Mouse (Mus musculus) liver, postnatal 0 days (tissue): ENCODE measurements around the gene Tgif2. TPM values are rescaled to one million over a fixed set of nuclear protein-coding genes. Genes with fewer than 3 reads are reported as not detected.
A peak's percentile ranks its signal among the peaks of the same experiment; 100 is the strongest.

Source experiments
- ATAC-seq: fragments of 200-750 bp; cut with Nextera tagmentation; 2 replicates; pipeline ENCODE4 v1.8.0; 2017; ENCODE audit warnings: mild to moderate bottlenecking, moderate library complexity
- DNase-seq: peaks from one replicate; pipeline ENCODE4 v3.0.0-alpha.2; 2016
- H3K27ac ChIP-seq: fragments of 300-500 bp; sonication (generic); 2 replicates; pipeline ENCODE4 v1.5.1; 2014; ENCODE audit warnings: antibody characterized with exemption, moderate library complexity, mild to moderate bottlenecking, low read depth
- H3K27me3 ChIP-seq: fragments of 300-500 bp; sonication (generic); 2 replicates; pipeline ENCODE4 v1.6.1; 2014; ENCODE audit warnings: low read length, control low read depth, mixed read lengths; ENCODE audit not compliant: insufficient read depth
- H3K36me3 ChIP-seq: fragments of 300-500 bp; sonication (generic); replicated peaks from 2 replicates; pipeline ENCODE4 v1.6.1; 2014; ENCODE audit warnings: mild to moderate bottlenecking, control low read depth, low read length, moderate library complexity, mixed read lengths; ENCODE audit not compliant: insufficient read depth
- H3K4me1 ChIP-seq: fragments of 300-500 bp; sonication (generic); 2 replicates; pipeline ENCODE4 v1.6.1; 2014; ENCODE audit warnings: antibody characterized with exemption, mild to moderate bottlenecking, control low read depth; ENCODE audit not compliant: insufficient read depth
- H3K4me2 ChIP-seq: fragments of 300-500 bp; sonication (generic); 2 replicates; pipeline ENCODE4 v1.6.1; 2014; ENCODE audit warnings: low read depth, mild to moderate bottlenecking, low read length, moderate library complexity, mixed read lengths
- H3K4me3 ChIP-seq: fragments of 300-500 bp; sonication (generic); 2 replicates; pipeline ENCODE4 v1.5.1; 2014; ENCODE audit warnings: low read depth, low read length
- H3K9ac ChIP-seq: fragments of 300-500 bp; sonication (generic); replicated peaks from 2 replicates; pipeline ENCODE4 v1.6.1; 2014; ENCODE audit warnings: mild to moderate bottlenecking, moderate library complexity
- H3K9me3 ChIP-seq: fragments of 300-500 bp; sonication (generic); 2 replicates; pipeline ENCODE4 v1.6.1; 2016; ENCODE audit warnings: mild to moderate bottlenecking, control low read depth, low read length, mixed read lengths
- CTCF ChIP-seq: sonication (generic); IDR thresholded peaks from 2 replicates; pipeline ENCODE4 v1.5.1; 2016; ENCODE audit warnings: antibody characterized with exemption, low read depth
- EP300 ChIP-seq: IDR thresholded peaks from 2 replicates; pipeline ENCODE4 v1.6.1; 2016; ENCODE audit warnings: antibody characterized with exemption, low read depth, mild to moderate bottlenecking
- WGBS: fragments of 180-500 bp; shearing (Covaris S2); extraction: QIAGEN DNeasy Blood & Tissue Kit; methylation state at CpG from one replicate; pipeline ENCODE4 v1.1.7; 2014; ENCODE audit not compliant: insufficient replicate concordance; 5-methylcytosine and 5-hydroxymethylcytosine counted together
- polyA plus RNA-seq: library from polyadenylated mRNA; unstranded; fragments of >200 nt; fragmentation: Nextera tagmentation; extraction: Ambion mirVana; gene quantifications from 2 replicates; pipeline ENCODE4 v1.2.1, GENCODE M21; 2015

Gene Tgif2
- polyA plus RNA-seq, 1 experiment from 2014 or later = 4.9 TPM

GRCm38 (mm10) chr2:156869554-156869953 lies 29.7 kb downstream of the Tgif2 start:
- no peak overlapping the region for H3K9ac ChIP-seq
- ATAC-seq = no peak
- TF ChIP-seq EP300 = no peak
- no peak for TF ChIP-seq CTCF
- no peak overlapping the region for H3K4me3 ChIP-seq
- no peaks in the 10 kb centered on the region for H3K27me3 ChIP-seq
- H3K27ac ChIP-seq = no peak overlapping the region
- H3K9me3 ChIP-seq = no peaks in the 10 kb centered on the region
- peaks cover 21% of the 10 kb centered on the region for H3K4me1 ChIP-seq
- WGBS = 80% methylated on average over 7 of the region's 7 CpGs
- no peak for DNase-seq
- peaks cover 92% of the 10 kb centered on the region for H3K36me3 ChIP-seq
- no peak overlapping the region for H3K4me2 ChIP-seq

DNA sequence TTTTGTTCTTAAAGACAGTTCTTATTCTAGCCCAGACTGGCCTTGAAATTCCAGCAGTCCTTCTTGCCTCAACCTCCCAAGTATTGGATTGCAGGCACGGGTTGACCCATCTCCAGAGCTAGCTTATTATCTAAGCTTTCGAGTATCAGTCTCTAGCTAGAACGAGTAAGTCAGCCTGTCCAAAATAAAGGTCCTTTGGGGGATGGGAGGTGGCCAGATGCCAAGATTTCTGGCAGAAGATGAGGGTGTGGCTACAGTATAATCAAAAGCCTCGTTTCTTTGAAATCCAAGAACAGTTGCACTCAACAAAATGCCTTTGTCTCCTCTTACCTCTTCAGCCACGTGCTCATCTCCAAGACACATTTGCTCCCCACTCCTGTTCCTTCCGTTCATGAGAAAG lies 30.7 kb downstream of the Tgif2 start:
- Histone ChIP-seq H3K27ac (no peak overlapping the region), H3K4me2 (no peak overlapping the region), H3K36me3 (peaks cover 96% of the 10 kb centered on the region), H3K4me3 (no peak overlapping the region), H3K27me3 (no peaks in the 10 kb centered on the region), H3K4me1 (peaks cover 13% of the 10 kb centered on the region), H3K9ac (no peak overlapping the region), H3K9me3 (no peaks in the 10 kb centered on the region)
- ATAC-seq = no peak
- no peak for TF ChIP-seq EP300
- no peak for TF ChIP-seq CTCF
- 36% methylated on average over 6 of the region's 6 CpGs for WGBS
- peak; percentile 39 for DNase-seq

DNA sequence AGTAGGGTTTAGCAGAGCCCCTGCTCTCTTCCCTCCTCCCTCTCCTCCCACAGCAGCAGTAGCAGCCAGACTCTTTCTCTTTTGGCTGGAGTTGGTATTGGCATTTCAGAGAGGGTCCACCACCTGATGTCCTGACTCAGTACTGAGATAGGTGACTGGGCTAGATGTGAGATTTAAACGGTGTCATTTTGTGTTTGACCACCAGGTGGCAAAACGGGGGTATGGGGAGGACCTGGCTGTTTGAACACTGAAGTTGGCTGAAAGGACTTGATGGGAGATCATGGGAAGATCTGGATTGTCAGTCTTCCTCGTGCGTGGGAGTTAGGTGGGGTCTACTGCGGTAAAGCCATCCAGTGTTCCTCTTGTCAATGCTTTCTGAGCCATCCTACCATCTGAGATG lies 33.8 kb downstream of the Tgif2 start:
- Histone ChIP-seq H3K4me2 (no peak overlapping the region), H3K36me3 (peaks cover 69% of the 10 kb centered on the region)

GRCm38 (mm10) chr2:156874047-156874759 lies 34.4 kb downstream of the Tgif2 start:
- Histone ChIP-seq H3K27me3 (no peaks in the 10 kb centered on the region), H3K4me1 (peaks cover 19% of the 10 kb centered on the region; the same call in 1 of the 2 replicates), H3K9ac (no peak overlapping the region), H3K4me2 (no peak overlapping the region), H3K9me3 (no peaks in the 10 kb centered on the region), H3K4me3 (no peak overlapping the region), H3K36me3 (peaks cover 64% of the 10 kb centered on the region), H3K27ac (no peak overlapping the region)
- no peak for TF ChIP-seq EP300
- TF ChIP-seq CTCF = no peak
- no peak for ATAC-seq
- DNase-seq = no peak
- WGBS = 77% methylated on average over 8 of the region's 8 CpGs

More for the DNA sequence above, 33.8 kb downstream of the Tgif2 start:
- H3K4me3 ChIP-seq = no peak overlapping the region
- no peaks in the 10 kb centered on the region for H3K27me3 ChIP-seq
- H3K9ac ChIP-seq = no peak overlapping the region
- no peaks in the 10 kb centered on the region for H3K9me3 ChIP-seq
- H3K27ac ChIP-seq = no peak overlapping the region
- DNase-seq (peak; percentile 78), ATAC-seq (peak; percentile 64)
- TF ChIP-seq CTCF (peak; percentile 90), EP300 (no peak)
- H3K4me1 ChIP-seq = peaks cover 18% of the 10 kb centered on the region; the same call in 1 of the 2 replicates
- 26% methylated on average over 5 of the region's 5 CpGs for WGBS

DNA sequence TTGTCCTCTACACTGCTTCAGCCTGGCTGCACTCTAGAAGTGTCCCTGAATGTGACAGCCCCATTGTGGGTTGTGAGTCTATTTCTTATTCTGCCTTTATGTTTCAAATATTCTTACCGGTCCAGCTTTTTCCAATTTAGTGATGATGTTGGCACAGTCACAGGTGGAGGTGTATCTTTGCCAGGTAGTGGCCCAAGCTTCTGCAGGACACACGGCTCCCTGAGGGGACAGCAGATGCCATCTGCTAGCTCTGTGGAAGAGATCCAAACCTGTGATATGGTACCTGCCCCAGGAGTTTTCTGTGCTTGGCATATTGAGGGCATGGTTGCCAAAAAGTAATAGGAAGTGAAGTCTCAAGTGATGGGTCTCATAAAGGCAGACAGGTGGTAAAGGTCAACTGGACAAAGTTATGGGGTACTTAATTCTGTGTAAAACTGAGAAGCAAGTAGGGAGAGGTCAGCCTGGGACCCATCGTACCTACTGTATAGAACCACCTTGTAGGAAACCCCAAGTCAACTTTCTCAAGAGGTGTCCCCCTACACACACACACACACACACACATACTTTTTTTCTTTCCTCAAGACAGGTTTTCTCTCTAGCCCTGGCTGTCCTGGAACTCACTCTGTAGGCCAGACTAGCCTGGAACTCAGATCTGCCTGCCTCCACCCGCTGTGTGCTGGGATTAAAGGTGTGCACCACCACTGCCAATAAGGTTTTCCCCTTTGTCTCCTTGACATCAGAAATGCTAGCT lies 35.1 kb downstream of the Tgif2 start:
- Histone ChIP-seq H3K36me3 (peaks cover 57% of the 10 kb centered on the region), H3K9me3 (no peaks in the 10 kb centered on the region), H3K4me3 (no peak overlapping the region), H3K27ac (no peak overlapping the region), H3K4me2 (no peak overlapping the region), H3K27me3 (no peaks in the 10 kb centered on the region), H3K9ac (no peak overlapping the region), H3K4me1 (peaks cover 18% of the 10 kb centered on the region; the same call in 1 of the 2 replicates)
- ATAC-seq (no peak), DNase-seq (no peak)
- 92% methylated on average over 4 of the region's 4 CpGs for WGBS
- TF ChIP-seq CTCF = no peak
- no peak for TF ChIP-seq EP300

DNA sequence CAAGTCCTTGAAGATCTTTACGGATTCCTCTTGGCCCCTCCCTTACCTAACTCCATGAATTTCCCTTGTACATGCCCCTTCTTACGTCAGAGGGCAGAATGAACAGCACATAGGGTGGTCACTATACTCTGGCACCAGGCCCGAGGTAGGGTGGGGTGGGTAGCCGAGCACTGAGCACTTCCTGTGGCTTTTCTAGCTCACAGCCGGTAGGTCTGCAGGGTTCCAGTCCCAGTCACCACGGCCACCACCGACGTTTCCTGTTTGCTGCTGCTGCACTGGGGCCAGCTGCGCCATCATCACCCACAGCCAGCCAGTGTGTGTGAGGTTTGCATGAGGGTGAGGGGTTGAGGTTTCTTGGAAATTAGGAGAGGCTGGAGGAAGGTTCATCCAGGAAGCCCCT lies 37.9 kb downstream of the Tgif2 start:
- no peak overlapping the region for H3K9ac ChIP-seq
- peaks cover 24% of the 10 kb centered on the region for H3K4me1 ChIP-seq
- no peak overlapping the region for H3K4me2 ChIP-seq
- DNase-seq (peak; percentile 47), ATAC-seq (0 out of 2 replicates have a peak, but pooled peaks have one; percentile 16)
- H3K27me3 ChIP-seq = no peaks in the 10 kb centered on the region
- H3K36me3 ChIP-seq = peaks cover 29% of the 10 kb centered on the region
- WGBS = 29% methylated on average over 9 of the region's 9 CpGs
- H3K27ac ChIP-seq = no peak overlapping the region
- TF ChIP-seq EP300 (no peak), CTCF (no peak)
- H3K4me3 ChIP-seq = no peak overlapping the region
- H3K9me3 ChIP-seq = no peaks in the 10 kb centered on the region
